Mouse (Mus musculus): Measurements from ENCODE around the gene Dlst. TPM values are rescaled to one million over a fixed set of nuclear protein-coding genes. Genes with fewer than 3 reads are reported as not detected.

Gene Dlst
- polyA plus RNA-seq, 1 experiment from 2014 or later: 72.5 TPM

DNA sequence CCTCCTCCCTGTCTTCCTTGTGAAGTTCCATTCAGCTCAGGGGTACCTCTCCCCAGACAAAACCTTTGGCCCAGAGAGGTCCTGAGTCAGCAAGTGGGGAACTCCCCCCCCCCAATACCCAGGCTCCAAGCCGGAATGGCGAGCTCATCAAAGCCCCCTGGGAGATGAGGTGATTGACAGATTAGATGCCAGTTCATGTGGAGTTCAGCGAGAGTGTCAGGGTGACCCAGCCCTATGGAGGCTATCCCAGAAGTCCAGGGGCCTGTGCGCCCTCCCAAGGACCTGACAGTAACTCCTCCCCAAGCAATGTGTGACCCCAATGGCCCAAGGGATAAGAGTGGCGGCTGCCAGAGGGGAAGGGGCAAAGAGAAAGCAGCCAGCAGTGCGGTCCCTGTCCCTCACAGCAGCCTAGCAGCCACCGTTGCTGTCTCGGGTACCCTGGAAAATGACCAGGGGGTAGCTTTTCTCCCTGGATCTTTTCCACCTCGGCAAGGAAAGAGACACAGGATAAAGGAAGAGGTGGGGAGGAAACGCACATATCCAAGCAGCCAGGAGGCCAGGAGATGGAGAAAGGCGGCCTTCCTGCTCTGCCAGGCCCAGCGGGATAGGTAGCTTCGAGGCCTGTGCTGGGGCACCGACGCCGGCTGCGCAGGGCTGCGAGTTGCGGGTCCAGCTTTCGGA is 39.8 kb downstream of the Dlst start:
- ATAC-seq: peak; percentile 17; the same call in 1 of the 2 replicates
- H3K27ac ChIP-seq (ENCODE audit: low read length): no peak overlapping the region
- H3K9me3 ChIP-seq (ENCODE audit: low read length): no peaks in the 10 kb centered on the region
- TF ChIP-seq EP300 (IDR thresholded peaks at IDR 0.05) (no peak), CTCF (IDR thresholded peaks at IDR 0.05) (no peak)
- DNase-seq (ENCODE audit: low spot score): no peak
- H3K4me3 ChIP-seq (ENCODE audit: low read depth, low read length): no peak overlapping the region
- 9% methylated on average over 20 of the region's 20 CpGs for WGBS
- H3K4me1 ChIP-seq (ENCODE audit: insufficient read depth, low read depth, low read length): no peaks in the 10 kb centered on the region
- H3K27me3 ChIP-seq (replicated peaks; ENCODE audit: insufficient read depth, low read length): no peaks in the 10 kb centered on the region
- H3K4me2 ChIP-seq (replicated peaks; ENCODE audit: low read depth, low read length): peak overlapping the region; percentile 43
- no peak overlapping the region for H3K9ac ChIP-seq (replicated peaks; ENCODE audit: low read depth)
- H3K36me3 ChIP-seq (ENCODE audit: insufficient read depth, low read length): no peaks in the 10 kb centered on the region

- Histone ChIP-seq H3K36me3 (ENCODE audit: insufficient read depth, low read length) (no peaks in the 10 kb centered on the region), H3K27me3 (replicated peaks; ENCODE audit: insufficient read depth, low read length) (no peaks in the 10 kb centered on the region), H3K4me1 (ENCODE audit: insufficient read depth, low read depth, low read length) (no peaks in the 10 kb centered on the region), H3K4me3 (ENCODE audit: low read depth, low read length) (no peak within 1 kb of the TSS; the same call in 1 of the 2 replicates), H3K27ac (ENCODE audit: low read length) (no peak within 1 kb of the TSS), H3K4me2 (replicated peaks; ENCODE audit: low read depth, low read length) (peak within 1 kb of the TSS; percentile 43), H3K9ac (replicated peaks; ENCODE audit: low read depth) (no peak within 1 kb of the TSS), H3K9me3 (ENCODE audit: low read length) (no peaks in the 10 kb centered on the region)
- no peak for TF ChIP-seq CTCF (IDR thresholded peaks at IDR 0.05)
- TF ChIP-seq EP300 (IDR thresholded peaks at IDR 0.05): no peak
- ATAC-seq: peak; percentile 80
- DNase-seq (ENCODE audit: low spot score): peak; percentile 59
- 13% methylated on average over 27 of the region's 28 CpGs for WGBS
Observed at GRCm38 (mm10) chr12:85151002-85151774, 40.6 kb downstream of the Dlst start, which contains the start of gene Rps6kl1. Rps6kl1 (minus strand) TSS chr12:85151264.

DNA sequence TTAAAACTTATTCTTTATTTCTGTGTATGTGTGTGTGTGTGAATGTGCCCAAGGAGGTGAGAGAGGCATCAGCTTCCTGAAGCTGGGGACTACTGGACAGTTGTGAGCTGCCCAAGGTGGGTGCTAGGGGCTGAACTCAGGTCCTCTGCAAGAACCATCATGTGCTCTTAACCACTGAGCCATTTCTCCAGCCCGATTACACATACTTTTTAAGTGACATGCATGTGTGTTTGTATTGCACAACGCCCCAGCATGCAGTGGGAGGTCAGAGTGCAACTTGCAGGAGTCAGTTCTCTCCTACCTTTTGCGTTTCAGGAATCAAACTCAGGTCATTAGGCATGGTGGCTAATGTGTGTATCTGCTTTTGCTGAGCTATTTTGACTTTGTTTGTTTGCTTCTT is 42.4 kb downstream of the Dlst start:
- 35% methylated on average over 3 of the region's 3 CpGs for WGBS
- TF ChIP-seq EP300 (IDR thresholded peaks at IDR 0.05) (no peak), CTCF (IDR thresholded peaks at IDR 0.05) (no peak)
- Histone ChIP-seq H3K4me2 (replicated peaks; ENCODE audit: low read depth, low read length) (no peak overlapping the region), H3K27me3 (replicated peaks; ENCODE audit: insufficient read depth, low read length) (no peaks in the 10 kb centered on the region), H3K36me3 (ENCODE audit: insufficient read depth, low read length) (no peaks in the 10 kb centered on the region), H3K27ac (ENCODE audit: low read length) (no peak overlapping the region), H3K9ac (replicated peaks; ENCODE audit: low read depth) (no peak overlapping the region), H3K4me1 (ENCODE audit: insufficient read depth, low read depth, low read length) (no peaks in the 10 kb centered on the region), H3K4me3 (ENCODE audit: low read depth, low read length) (no peak overlapping the region), H3K9me3 (ENCODE audit: low read length) (no peaks in the 10 kb centered on the region)
- DNase-seq (ENCODE audit: low spot score): no peak
- no peak for ATAC-seq

- DNase-seq (ENCODE audit: low spot score): peak; percentile 49
Observed at GRCm38 (mm10) chr12:85156324-85156723, 45.7 kb downstream of the Dlst start.

DNA sequence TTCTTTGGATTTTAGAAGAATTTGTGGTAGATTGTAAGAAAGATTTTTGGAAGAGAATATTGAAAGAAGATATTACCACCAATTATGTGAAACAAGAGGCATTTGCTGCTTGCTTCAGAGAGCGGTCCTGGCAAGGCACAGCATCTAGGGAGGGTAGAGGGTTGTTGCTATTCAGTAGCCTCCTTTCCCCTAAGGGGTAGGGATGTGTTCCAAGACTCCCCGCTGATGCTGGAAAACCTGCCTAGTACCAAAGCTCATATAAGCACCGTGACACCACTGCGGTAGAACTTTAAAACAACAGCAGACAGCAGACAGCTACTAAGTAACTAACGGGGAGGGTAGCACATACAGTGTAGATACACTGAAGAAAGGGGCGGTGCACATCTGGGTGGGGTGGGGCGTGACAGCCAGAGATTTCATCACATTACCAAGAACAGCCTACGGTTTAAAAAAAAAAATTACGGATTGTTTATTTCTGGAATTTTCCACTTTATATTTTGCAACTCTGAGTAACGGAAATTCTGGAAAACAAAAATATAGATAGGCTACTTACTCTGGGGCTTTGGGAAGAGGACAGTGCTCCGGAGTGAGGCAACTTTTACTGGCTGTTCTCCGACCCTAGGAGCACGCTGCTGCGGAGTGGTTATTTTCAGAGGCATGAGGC is 47.3 kb downstream of the Dlst start:
- TF ChIP-seq CTCF (IDR thresholded peaks at IDR 0.05) (no peak), EP300 (IDR thresholded peaks at IDR 0.05) (no peak)
- Histone ChIP-seq H3K4me3 (ENCODE audit: low read depth, low read length) (no peak overlapping the region), H3K27ac (ENCODE audit: low read length) (no peak overlapping the region), H3K9ac (replicated peaks; ENCODE audit: low read depth) (no peak overlapping the region), H3K4me2 (replicated peaks; ENCODE audit: low read depth, low read length) (no peak overlapping the region), H3K27me3 (replicated peaks; ENCODE audit: insufficient read depth, low read length) (no peaks in the 10 kb centered on the region), H3K9me3 (ENCODE audit: low read length) (no peaks in the 10 kb centered on the region), H3K36me3 (ENCODE audit: insufficient read depth, low read length) (no peaks in the 10 kb centered on the region), H3K4me1 (ENCODE audit: insufficient read depth, low read depth, low read length) (no peaks in the 10 kb centered on the region)
- 83% methylated on average over 14 of the region's 14 CpGs for WGBS
- ATAC-seq: no peak
- peak; percentile 19 for DNase-seq (ENCODE audit: low spot score)

More at GRCm38 (mm10) chr12:85156324-85156723, 45.7 kb downstream of the Dlst start:
- H3K4me1 ChIP-seq (ENCODE audit: insufficient read depth, low read depth, low read length): no peaks in the 10 kb centered on the region
- no peak overlapping the region for H3K4me2 ChIP-seq (replicated peaks; ENCODE audit: low read depth, low read length)
- H3K27me3 ChIP-seq (replicated peaks; ENCODE audit: insufficient read depth, low read length): no peaks in the 10 kb centered on the region
- ATAC-seq: peak; percentile 63
- H3K9ac ChIP-seq (replicated peaks; ENCODE audit: low read depth): no peak overlapping the region
- 18% methylated on average over 6 of the region's 6 CpGs for WGBS
- TF ChIP-seq EP300 (IDR thresholded peaks at IDR 0.05) (no peak), CTCF (IDR thresholded peaks at IDR 0.05) (no peak)
- H3K9me3 ChIP-seq (ENCODE audit: low read length): no peaks in the 10 kb centered on the region
- H3K36me3 ChIP-seq (ENCODE audit: insufficient read depth, low read length): no peaks in the 10 kb centered on the region
- H3K4me3 ChIP-seq (ENCODE audit: low read depth, low read length): no peak overlapping the region
- H3K27ac ChIP-seq (ENCODE audit: low read length): no peak overlapping the region

- Histone ChIP-seq H3K27ac (ENCODE audit: low read length) (no peak overlapping the region), H3K4me1 (ENCODE audit: insufficient read depth, low read depth, low read length) (no peaks in the 10 kb centered on the region), H3K4me2 (replicated peaks; ENCODE audit: low read depth, low read length) (no peak overlapping the region), H3K36me3 (ENCODE audit: insufficient read depth, low read length) (no peaks in the 10 kb centered on the region), H3K27me3 (replicated peaks; ENCODE audit: insufficient read depth, low read length) (no peaks in the 10 kb centered on the region), H3K9me3 (ENCODE audit: low read length) (no peaks in the 10 kb centered on the region), H3K4me3 (ENCODE audit: low read depth, low read length) (no peak overlapping the region), H3K9ac (replicated peaks; ENCODE audit: low read depth) (no peak overlapping the region)
- DNase-seq (ENCODE audit: low spot score) (no peak), ATAC-seq (no peak)
- no peak for TF ChIP-seq EP300 (IDR thresholded peaks at IDR 0.05)
- TF ChIP-seq CTCF (IDR thresholded peaks at IDR 0.05): no peak
- WGBS: 76% methylated on average over 8 of the region's 8 CpGs
Observed at GRCm38 (mm10) chr12:85158801-85159200, 48.2 kb downstream of the Dlst start.

Measured in lung, postnatal 0 days (tissue).